Mouse (Mus musculus): ENCODE measurements around the gene Cenps.
A peak's percentile ranks its signal among the peaks of the same experiment; 100 is the strongest.

Cenps gene

DNA sequence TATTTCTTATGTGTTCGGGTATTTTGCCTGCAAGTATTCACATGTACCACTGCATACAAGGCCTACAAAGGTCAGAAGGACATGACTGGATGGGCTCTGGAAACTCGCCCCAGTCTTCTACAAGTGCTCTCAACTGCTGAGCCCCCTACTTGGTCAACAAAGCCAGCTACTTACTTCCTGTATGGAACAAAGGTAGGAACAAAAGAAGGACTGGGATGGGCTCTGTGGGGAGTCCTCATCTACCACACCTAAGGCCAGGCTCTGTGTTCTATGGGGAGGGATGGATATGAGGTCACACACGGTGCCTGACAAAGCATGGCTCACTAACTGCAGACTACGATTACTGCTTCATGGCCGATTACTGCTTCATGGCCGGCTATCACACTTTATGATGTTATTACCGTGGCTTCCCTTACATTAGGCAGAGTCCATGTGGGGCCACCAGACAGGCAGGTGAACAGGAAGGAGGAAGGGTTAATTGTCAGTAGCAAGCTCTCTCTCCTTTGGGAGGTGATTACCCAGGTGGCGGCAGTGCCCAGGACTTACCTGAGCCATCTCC, 20.1 kb upstream of the Cenps start:
- DNase-seq (ENCODE audit: low read depth, low spot score) = no peak

DNA sequence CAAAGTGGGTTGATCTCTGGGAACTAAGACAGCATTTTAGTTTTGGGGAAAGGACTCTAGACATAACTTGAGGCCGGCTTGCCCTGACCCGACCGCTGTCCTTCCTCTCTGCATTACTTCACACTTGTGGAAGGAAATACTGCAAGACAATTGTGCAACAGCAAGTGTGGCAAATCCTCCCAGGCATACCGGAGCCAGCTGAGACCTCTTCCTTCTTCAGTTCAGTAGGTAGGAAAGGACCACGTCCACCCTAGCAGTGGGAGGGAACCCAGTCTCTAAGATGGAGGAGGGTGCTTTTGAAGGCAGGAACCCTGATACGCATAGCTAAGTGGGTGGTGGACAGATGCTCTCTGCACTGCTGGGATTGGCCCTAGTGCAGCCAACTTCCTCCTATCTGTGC, 18.3 kb upstream of the Cenps start:
- DNase-seq (ENCODE audit: low read depth, low spot score) = no peak

DNA sequence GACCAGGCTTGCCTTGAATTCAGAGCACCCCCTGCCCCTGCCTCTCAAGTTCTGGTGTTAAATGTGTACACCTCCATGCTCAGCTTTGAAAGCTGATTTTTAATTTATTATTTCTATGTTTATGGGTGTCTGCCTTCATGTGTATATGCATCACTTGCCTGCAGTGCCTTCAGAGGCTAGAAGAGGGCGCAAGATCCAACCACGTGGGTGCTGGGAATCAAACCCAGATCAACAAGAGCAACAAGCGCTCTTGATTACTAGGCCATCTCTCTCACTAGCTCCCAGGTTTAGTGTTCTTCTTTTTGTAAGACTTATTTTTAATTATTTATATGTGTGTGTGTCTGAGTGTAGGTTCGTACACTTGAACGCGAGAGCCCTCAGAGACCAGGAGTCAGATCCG, 17.4 kb upstream of the Cenps start:
- DNase-seq (ENCODE audit: low read depth, low spot score) = no peak

DNA sequence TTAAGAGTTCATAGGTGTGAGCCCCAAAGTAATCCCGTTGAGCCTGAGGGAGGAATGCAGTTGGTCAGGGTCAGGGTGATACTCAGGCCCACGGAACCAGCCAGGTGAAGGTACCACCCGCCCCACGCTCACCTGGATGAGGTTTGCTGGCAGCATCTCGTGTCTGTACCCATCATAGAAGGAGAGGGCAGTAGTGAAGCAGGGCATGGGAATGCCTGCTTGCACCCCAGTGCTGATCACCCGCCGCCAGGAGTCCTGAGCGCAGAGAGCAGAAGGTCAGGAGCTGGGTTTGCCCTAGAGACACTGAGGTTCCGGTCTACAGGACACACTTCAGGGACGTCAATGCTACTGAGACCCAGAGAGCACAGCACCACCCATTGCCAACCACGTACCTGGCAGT, 13.3 kb upstream of the Cenps start:
- DNase-seq (ENCODE audit: low read depth, low spot score) = no peak

DNA sequence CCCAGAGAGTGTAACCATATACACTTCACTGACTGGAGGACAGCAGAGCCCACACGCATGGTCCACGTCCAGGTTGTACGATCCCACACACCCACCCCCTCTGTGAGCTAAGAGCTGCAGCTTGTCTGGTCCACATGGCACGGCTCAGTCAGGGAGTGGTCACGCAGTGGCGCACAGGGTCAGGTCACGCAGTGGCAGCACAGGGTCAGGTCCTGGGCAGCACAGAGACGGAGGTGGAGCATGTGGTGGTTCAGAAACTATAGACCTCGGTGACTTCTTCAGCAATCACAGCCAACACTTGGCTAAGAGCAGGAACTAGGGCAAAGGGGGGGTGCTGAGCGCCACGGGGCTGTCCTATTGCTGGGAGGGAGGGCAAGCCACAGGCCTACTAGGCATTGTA, 12.8 kb upstream of the Cenps start:
- no peak for DNase-seq (ENCODE audit: low read depth, low spot score)

DNA sequence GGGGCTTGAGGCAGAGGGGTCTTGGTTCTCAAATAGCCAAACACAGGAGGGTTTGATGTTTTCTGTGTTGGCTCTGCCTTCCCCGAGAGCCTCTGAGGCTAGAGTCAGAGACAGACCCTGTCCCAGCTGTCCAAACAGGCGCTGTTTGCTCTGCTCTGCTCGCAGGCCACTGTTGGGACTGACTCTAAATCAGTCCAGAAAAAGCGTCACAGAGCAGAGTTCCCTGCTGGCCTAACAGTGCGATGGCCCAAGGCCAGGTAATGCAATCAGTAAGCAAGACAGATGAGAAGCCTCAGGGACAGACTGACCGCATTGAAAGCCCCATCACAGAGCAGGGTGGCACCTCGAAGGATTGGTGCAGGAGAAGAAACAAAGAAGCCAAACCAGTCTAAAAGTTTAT, 12.2 kb upstream of the Cenps start:
- DNase-seq (ENCODE audit: low read depth, low spot score) = no peak

DNA sequence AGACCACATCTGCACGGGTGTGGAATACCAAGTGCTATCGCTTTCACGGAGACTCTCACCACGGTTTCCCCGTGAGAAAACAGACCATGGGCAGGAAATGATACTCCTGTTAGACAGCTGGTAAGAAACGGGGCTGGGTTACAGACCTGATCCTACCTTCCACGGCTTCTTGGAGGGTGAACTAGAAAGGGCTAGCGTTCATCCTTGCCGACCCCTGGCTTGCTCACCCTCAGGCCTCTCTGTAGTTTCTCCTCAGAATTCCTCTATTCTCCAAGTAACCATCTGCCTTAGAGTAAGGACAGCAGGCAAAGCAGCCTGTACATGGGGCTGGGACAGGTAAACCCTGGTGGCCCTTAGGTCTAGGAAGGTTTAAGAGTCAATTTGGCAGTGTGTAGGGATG, 11.8 kb upstream of the Cenps start:
- DNase-seq (ENCODE audit: low read depth, low spot score) = no peak

DNA sequence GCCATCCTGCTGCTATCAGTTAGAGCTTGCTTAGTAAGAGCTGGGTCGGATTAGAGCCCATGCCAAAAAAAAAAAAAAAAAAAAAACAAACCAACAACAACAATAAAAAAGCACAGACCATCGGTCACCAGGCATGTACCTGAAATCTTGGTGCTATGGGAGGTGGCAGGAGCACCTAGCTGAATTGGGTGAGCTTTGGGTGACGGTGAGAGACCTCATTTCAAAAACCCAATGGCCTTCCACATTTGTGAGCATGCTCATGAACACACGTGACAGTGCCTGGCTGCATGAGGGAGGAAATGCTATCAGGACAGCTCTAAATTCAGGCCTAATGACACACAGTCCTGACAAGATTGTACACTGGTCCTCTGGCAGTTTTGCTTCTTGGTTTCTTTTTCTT, 10.7 kb upstream of the Cenps start:
- DNase-seq (ENCODE audit: low read depth, low spot score) = no peak

DNA sequence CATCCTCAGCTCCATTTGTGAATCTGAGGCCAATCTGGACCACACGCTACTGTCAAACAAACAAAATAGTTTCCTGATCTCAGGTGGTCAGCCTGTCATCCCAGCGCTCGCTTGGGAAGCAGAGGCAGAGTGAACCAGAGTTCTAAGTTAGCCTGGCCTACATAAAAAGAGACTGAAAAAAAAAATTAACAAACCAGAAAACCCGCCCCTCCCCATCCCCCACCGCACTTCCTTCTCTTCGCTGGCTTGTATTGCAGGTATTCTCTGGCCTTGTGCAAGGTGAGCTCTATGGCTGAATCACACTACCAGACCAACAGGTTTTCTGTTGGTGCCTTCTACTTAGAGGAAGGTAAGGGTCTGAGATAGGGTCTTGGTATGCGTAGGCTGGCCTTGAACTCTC, 10.1 kb upstream of the Cenps start:
- peak; percentile 41 for DNase-seq (ENCODE audit: low read depth, low spot score)

DNA sequence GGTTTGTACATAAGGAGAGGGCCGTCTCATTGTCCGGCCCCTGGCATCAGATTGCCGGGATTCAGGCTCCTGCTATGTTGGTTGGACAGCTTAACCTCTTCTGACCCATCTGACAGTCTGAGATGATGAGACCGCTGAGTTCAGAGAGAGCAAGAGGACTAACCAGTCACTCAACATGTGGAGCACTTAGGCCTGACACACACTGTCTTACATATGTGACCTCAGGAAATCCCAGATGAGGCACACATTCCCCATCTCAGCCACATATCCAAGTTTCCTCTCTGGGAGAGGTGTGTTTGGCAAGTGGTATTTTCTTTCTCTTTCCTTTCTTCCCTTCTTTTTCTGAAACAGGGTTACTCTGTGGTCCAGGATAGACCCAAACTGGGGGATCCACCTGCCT, 7.7 kb upstream of the Cenps start:
- DNase-seq (ENCODE audit: low read depth, low spot score) = no peak

DNA sequence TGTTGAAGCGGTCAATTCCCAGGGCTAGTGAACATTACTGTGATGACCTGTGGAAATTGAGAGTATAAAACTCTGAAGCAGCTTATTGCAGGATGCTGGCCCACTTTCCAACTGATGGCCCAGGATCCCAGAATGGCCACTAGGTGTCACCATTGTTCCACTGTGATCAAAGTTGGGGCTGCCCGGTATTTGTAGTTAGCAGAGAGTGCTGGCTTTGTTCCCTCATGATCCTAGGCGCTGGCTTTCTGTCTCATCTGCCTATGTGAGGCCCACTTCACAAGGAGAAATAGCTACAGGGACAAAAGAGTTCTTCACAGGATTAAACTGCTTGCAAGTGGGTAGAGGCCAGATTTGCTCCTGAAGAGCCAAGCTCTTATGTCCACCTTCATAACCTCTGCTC, 7.0 kb upstream of the Cenps start:
- DNase-seq (ENCODE audit: low read depth, low spot score) = peak; percentile 78

DNA sequence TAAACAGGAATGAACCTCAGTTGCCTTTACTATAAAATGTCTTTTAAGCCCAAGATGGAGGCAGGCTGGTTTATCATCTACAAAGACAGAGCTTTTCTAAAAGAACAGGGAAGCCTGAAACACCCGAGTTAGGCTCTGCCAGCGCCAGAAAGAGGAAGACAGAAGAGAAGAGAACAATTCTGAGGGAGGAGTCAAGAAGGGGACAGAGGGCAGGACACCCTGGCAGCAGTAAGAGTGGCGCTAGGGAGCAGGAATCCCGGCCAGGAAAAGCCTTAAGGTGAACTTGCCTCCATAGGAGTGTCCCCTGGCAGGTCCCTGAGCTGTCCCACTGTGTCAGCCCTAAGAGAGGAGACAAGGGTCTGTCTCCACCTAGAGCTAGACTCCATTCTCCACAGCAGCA, 6.2 kb upstream of the Cenps start:
- DNase-seq (ENCODE audit: low read depth, low spot score) = no peak

DNA sequence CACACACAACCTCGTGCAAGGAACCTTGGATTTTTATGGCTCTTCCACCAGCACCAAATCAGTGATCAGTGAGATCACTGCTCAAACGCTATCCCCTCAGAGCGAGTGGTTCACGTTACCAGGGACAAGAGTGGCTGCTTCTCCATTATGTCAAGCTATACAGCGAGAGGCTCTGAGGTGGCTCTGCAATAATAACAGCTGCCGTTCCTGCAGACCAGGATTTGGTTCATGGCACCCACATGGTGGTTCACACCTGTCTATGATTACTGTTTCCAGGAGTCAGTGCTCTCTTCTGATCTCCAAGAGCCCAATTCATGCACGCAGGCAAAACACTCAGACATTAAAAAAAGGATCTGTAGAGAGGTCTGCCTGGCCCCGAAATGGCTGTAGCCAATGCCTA, 1.1 kb upstream of the Cenps start:
- DNase-seq (ENCODE audit: low read depth, low spot score) = no peak

DNA sequence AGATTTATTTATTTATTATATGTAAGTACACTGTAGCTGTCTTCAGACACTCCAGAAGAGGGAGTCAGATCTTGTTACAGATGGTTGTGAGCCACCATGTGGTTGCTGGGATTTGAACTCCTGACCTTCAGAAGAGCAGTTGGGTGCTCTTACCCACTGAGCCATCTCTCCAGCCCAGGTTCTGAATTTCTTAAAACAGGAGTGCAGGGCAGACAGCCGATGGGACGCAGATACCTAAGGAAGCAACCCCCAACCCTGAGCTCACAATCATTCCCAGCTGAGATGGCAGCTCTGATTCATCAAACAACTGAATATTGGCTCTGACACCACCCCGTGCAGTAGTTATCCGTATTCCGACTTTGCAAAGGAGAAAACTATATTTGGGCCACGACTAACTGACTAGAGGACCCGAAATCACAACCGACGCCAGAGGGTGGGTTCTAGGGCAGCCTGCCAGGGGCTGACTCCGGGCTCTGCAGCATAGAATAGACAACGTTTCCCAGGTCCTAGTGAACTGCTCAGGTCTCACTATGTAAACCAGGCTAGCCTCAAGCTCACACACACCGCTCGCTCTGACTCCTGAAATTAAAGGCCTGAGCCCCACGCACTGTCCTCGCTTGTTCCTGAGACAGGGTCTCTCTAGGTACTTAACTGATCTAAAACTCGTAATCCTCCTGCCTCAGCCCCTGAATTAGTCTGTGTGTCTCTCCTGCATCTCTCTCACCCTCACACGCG, 1.1 kb downstream of the Cenps start:
- DNase-seq (ENCODE audit: low read depth, low spot score) = no peak

DNA sequence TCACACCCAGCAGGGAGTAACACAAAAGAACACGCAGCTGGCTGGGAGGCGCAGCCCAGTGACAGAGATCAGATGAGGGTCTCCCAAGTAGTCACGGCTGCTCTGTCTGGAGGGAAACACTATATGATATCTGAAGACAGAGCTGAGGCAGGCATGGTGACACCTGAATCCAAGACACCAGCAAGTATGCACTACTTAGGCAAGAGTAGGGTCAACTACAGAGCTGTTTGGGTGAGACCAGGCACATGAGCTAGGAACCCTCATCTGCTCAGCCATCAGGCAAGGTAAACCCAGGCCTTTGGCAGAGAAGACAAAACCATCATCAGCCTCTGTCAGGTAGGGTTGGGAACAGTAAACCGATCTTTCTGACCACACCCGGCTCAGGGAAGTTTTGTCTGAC, 4.0 kb downstream of the Cenps start:
- no peak for DNase-seq (ENCODE audit: low read depth, low spot score)

DNA sequence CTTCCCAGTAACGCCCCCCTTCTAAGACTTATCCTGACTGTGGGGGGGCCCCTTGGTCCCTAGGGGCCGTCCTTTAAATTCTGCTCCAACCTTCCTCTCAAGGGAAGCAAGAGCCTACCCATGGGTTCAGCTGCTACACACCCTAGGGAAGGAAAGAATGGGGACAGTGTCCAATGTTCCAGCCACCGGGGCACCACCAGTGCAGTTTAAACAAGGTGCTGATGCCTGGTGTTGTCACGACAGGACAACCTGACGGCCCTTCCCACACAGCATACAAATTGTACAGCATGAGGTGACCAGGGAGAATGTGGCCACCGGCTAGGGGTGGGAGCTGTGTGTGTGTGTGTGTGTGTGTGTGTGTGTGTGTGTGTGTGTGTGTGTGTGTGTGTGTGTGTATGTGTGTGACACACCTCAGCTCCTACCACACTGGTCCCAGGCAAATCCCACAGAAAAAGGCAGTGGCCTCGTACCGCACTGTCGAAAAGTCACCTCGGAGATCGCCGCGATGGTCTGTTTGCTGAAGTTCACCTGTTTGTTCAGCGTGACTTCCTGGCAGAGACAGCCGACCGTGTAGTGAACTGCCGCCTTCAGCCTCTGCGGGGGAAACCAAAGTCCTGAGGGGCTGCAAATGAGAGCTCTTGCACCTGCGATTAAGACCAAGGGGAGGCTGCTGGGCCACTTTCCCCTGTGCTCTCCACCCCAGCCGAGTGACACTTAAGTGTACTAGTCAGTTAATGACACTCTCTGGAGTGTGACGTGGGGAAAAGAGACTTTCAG, 5.5 kb downstream of the Cenps start:
- no peak for DNase-seq (ENCODE audit: low read depth, low spot score)

DNA sequence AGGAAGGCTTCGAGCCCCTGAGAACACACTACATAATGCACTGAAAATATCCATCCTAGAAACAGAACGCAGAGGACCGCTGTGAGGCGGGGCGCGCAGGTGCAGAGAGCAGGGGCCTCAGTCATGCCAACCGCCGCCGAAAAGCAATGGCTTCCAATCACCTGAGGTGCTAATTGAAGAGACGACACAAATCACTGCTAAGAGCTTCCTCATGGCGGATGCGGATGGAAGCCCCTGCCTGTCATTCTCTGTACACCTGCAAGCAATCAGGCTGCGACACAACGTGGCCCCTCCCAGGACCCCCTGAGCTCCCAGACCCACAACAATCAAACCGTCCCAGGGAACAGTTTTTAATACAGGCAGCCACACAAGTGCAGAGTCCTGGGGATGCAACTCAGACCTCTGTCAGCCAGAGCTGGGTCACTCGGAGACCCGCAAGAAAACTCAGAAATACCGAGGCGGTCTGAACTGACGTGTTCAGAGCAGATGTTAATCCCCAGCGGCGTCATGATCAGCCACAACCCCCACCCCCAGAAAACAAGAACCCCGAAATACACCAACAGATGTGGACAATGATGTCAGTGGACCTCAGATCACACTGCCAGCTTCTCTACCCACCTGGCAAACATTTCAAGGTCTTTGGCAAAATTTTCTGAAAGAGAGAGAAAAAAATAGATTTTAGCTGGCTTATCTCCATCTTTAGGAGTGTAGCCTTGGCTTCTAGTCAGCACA, 6.2 kb downstream of the Cenps start:
- no peak for DNase-seq (ENCODE audit: low read depth, low spot score)

DNA sequence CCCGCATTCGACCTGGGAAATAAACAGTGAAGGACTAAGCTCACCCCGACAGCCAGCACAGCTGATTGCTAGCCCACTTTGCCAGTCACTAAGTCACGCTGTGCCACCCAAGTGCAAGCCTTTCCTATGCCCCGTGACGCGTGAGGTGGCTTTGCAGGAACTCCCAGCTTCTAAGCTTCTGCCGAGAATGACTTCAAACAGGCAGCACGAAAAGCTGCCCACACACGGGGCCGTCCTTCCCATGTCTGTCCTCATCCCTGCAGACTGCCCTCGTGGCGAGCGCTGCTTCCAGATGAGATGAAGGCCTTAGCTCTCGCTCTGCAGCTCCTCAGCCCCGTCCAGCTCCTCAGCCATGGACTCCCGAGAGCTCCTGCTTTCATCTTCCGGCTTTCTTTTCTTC, 9.0 kb downstream of the Cenps start:
- no peak for DNase-seq (ENCODE audit: low read depth, low spot score)

DNA sequence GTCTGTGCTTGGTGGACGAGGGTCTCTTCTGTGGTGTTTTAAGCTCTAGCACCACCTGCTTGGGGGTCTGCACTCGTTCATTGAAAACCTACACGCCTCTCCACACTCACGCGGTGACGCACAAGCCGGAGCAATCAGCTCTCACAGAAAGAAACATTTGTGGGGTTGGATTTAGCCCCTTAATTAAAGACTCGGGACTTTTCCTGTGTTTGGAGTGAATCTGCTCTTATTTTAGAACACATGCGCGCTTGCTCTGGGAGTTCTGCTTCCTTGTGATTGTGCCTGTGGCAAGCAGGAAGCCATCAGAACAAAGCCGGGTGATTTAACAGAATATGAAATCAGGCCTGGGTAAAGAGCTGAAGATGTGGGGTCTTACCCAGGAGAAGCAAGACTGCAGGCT, 10.8 kb downstream of the Cenps start, which contains the start of gene Cort:
Gene Cort, minus strand, starts transcription at position 101 of the 400 bp plus-strand sequence.
- no peak for DNase-seq (ENCODE audit: low read depth, low spot score)

DNA sequence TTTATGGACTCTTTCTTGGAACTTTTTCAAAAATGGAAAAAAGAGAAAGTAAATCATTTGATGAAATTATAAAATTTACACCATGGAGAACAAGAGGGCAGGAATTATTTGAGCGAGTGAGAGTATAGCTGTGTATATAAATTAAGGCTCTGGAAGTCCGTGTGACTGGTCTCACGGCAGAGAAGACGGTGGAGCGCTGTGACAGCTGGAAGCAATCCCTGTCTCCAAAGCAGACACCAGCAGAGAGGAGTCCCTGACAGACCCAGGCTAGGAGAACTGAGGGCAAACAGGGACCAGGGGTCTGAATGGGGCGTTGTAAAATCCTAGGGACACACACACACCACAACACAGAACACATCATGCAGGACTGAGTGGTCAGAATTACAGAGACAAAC, 11.3 kb downstream of the Cenps start:
- no peak for DNase-seq (ENCODE audit: low read depth, low spot score)

DNA sequence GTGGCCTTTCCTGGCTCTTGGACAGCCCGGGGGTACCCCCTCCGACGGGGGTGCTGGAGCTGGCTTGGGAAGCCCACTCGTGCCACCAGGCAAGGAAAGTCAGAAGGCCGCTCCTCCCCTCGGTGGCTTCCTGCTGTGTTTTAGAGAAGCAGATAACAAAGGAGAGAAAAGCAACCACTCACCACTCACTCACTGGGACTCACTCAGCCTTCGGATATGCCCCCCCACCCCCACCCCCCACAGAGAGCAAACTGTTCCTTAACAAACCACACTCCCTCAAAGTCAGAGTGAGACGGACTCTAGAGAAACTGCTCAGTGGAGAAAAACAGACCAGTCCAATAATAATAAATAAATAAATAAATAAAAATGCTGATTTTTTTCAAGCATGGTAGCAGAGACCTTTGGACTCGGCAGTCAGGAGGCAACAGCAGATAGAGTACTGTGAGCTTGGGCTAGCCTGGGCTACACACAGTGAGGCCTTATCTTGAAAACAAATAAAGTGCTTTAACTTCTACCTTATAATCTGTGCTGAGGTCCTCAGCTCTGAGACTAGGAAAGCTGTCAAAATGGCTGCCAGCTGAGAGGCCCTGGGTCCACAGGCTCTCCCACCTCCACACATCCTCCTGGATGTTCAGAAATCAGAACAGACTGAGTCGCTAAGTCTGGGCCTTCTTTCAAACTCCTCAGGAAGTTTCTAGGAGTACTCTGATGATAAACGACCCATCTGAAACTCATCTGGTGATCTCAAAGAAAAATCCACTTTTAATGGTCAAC, 11.9 kb downstream of the Cenps start:
- DNase-seq (ENCODE audit: low read depth, low spot score) = no peak

DNA sequence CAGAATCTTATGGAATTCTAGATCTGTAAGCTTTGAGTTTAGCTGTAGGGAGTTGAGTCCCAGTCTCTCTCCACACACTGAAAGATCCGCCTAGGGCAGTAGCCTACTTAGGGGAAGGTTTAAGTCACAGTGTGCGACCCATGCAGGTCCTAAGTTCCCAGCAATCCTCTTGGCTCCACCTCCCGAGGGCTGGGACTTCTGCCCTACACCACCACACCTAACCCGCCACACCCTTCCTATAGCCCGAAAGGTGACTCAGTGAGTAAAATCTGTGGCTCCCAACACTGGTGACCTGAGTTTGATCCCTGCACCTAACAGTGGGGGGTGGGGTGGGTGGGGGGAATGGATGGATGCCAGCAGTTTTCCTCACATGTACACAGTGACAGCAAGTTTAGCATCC, 14.0 kb downstream of the Cenps start:
- DNase-seq (ENCODE audit: low read depth, low spot score) = no peak
